Mouse (Mus musculus) gastrocnemius, postnatal 25 days (tissue): Measurements from ENCODE around the gene Hip1. TPM values are rescaled to one million over a fixed set of nuclear protein-coding genes. Genes with fewer than 3 reads are reported as not detected.

Source experiments
- DNase-seq: peaks from one replicate; pipeline ENCODE4 v3.0.0; 2022
- total RNA-seq, 2 experiments: library from RNA; stranded (reverse); gene quantifications; 1 replicate in 1 of 2; 2 replicates in 1 of 2; pipeline ENCODE4 v1.2.3; 2021

The Hip1 gene
- total RNA-seq, 2 experiments from 2014 or later = 24.6 to 28.7 TPM

GRCm38 (mm10) chr5:135533431-135533830 lies 11.5 kb downstream of the Hip1 start:
- DNase-seq = peak; percentile 71

- DNase-seq = no peak
Observed at GRCm38 (mm10) chr5:135531306-135531845, 13.5 kb downstream of the Hip1 start.

DNA sequence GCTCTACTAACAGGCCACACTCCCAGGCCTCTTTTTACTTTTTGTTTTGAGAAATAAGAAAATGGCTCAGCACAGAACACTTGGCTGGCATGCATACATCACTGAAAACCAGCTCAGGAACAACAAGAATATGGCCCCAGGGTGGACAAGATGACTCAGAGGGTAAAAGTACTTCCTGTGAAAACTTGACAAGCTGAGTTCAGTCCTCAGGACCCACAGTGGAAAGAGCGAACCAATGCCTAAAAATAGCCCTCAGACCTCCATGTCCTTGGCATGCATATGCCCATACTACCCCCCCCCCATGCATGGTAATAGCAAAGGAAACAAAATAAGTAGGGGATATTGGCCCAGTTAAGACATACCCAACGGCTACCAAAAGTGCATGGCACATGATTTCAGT lies 15.0 kb downstream of the Hip1 start:
- no peak for DNase-seq

DNA sequence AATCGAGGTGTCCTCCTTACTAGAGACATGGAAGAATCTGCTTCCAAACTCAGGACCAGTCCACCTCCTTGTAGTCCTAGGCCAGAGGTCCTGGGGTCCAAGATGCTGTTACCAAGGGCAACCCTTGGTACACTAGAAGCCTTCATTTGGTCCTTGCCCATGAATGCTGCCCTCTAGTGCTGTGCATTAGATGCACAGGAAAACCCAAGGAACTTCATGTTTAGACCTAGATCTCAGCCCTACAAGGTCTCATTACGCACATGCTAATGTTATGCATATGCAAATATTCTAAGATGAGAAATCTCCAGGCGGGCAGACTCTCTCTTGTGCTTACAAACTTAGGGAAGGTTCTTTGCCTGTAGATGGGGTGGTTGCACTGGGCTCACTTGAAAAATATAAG lies 15.6 kb downstream of the Hip1 start:
- DNase-seq = no peak

GRCm38 (mm10) chr5:135527986-135528385 lies 16.9 kb downstream of the Hip1 start:
- DNase-seq = no peak

DNA sequence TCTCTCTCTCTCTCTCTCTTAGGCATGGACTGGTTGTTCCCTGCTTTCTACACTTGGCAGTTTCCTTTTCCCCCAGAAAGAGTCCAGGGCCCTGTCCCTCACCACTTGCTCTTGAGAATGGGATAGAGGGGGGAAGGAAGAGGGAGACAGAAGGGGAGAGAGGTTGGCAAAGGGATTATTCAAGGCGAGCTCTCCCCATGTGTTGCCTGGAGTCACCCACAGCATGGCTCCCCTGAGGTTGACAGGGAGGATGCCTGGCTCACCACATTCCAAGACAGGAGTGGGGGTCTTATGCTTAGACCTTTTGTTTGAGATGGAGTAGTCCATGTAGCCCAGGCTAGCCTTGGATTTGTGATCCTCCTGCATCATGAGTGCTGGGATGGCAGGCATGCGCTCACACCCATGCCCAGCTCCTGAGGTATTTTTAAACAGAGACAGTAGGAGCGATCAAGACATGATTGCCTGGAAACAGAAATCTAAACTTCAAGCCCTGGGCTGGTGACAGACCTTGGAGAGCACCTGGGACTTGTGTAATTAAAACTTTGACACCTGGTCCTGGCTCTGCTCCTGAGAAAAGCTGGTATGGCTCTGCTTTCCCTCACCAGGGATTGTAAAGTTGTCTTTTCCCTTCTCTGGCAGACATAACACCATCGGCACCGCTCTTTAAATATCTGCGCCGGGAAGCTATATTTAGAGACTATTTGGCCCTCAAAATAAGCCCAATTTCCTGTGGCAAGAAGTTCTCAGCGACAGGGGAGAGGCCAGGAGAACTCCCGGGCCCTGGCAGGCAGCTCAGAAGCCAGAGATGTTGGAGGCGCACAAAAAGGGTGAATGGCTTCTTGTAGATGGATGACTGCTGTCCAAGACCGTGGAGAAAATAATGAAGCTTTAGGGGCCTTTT lies 20.0 kb downstream of the Hip1 start:
- DNase-seq = peak; percentile 36

DNA sequence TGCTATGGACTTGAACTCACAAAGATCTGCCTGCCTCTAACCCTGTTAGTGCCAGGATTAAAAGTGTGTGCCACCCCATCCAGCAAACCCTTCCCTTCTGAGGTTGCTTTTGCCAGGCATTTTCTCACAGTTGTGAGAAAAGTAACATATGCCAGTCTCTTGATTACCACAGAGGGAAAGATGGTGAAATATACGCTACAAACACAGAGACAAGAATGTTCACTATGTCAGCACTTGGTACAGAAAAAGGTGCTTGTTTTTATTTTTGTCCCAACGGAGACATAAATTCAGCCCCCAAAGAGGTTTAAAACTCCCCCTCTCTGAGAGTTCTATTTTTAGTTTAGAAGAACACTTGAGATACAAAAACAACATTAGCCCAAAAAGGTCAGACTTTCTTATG lies 20.8 kb downstream of the Hip1 start:
- DNase-seq = no peak

GRCm38 (mm10) chr5:135522111-135522722 lies 22.7 kb downstream of the Hip1 start:
- DNase-seq = peak; percentile 35

GRCm38 (mm10) chr5:135517348-135517883 lies 27.5 kb downstream of the Hip1 start:
- DNase-seq = no peak

- DNase-seq = peak; percentile 23
Observed at GRCm38 (mm10) chr5:135513131-135513530, 31.8 kb downstream of the Hip1 start.

DNA sequence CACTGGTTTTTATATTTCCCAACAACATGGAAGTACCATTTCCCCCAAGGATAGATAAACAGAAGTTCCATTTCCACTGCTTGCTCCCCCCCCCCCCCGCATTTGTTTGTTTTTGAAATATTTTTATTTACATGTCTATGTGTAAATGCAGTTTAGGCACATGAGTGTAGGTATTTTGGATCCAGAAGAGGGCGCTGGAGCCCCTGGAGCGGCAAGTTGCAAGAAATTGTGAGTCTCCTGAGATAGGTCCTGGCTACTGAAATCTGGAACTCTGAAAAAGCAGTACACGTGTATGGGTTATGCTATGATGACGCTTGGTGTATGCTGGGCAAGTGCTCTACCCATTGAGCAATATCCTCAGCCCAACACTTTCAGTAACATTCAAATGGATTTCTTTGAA lies 33.8 kb downstream of the Hip1 start:
- no peak for DNase-seq

DNA sequence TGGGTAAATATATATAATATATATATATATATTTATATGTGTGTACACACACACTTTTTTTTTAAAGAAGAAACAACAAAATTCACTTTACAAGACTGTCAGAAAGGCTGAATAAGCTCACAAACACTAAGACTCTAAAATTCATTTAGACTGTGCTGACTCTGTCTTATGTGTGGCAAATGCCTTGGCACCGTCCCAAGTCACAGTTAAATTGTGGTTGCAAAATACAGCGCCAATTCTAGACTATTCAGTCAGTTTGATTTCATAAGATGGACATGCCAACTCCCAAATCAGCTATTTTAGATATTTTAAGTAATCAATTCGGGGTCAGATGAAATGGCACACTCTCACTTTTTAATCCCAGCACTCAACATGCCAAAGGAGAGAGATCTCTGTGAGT lies 36.6 kb downstream of the Hip1 start:
- DNase-seq = no peak

DNA sequence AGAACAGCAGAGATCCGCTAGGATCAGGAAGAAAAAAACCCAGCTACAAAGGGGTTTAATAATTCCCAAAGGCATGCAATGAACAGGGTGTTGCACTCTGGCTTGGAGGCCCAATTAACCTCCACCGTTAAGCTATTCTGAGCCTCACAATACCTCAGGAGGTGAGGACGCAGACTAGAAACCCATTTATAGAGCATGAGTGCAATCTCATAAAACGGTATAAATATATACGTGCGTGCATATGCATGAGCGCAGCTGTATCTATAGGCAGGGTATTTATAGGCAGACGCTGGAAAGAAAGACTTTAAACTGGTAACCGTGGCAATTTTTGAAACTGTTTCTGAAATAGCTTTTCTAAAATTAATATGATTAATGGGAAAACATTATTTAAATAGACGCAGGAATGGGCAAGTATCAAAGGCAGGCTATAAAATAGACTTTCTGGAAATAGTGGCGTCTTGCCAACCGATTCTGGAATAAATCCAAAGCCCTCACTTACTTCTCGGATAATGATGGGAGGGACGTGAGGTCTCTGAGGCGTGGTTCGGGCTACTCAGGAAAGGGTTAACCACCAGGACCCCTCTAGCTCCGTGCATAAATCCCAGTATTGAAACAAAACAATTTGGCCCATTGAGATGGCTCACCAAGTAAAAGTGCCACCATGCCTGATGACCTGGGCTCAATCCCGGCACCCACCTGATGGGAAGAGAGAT lies 37.2 kb downstream of the Hip1 start:
- DNase-seq = no peak

DNA sequence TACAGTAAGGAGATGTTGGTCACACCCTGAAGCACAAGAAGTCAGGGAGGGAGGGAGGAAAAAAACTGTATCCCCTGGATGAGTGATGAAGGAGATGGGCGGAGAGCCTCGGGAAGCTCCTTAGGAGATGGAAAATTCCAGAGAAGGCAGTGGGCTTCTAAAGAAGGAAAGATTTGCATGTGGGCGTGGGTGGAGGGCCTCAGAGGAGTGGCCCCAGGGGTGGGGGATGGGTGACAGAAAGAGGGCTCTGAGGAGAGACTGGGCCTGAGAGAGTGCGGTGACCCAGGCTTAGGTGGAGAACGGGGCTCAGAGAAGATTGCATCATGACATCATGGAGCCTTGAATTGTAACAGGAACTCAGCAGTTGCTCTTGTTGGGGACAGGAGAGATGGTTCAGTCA lies 39.5 kb downstream of the Hip1 start:
- DNase-seq = no peak

GRCm38 (mm10) chr5:135502931-135503330 lies 42.0 kb downstream of the Hip1 start:
- no peak for DNase-seq

- DNase-seq = no peak
Observed at GRCm38 (mm10) chr5:135502027-135502426, 42.9 kb downstream of the Hip1 start.

DNA sequence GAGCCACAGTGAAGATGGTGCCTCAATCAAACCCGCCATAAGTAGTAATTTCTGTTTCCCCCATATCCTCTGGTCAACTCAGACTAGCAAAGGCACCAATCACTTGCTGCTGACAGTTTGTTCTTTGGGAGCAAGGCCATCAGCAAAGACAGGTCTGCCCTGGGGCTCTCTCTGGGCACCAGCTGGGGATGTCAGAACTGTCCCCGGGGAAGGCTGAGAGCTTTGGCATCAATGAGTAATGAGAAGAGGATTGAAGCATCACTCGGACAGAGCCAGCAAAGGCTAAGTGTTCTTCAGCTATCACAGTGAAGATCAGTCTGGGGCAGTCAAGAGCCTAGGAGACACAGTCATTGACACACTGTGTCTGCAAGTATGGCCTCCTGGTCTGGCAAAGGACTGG lies 46.0 kb downstream of the Hip1 start:
- no peak for DNase-seq

GRCm38 (mm10) chr5:135497347-135497955 lies 47.5 kb downstream of the Hip1 start:
- peak; percentile 36 for DNase-seq

- no peak for DNase-seq
Observed at GRCm38 (mm10) chr5:135496489-135496888, 48.4 kb downstream of the Hip1 start.

GRCm38 (mm10) chr5:135495471-135495870 lies 49.4 kb downstream of the Hip1 start:
- DNase-seq = no peak

DNA sequence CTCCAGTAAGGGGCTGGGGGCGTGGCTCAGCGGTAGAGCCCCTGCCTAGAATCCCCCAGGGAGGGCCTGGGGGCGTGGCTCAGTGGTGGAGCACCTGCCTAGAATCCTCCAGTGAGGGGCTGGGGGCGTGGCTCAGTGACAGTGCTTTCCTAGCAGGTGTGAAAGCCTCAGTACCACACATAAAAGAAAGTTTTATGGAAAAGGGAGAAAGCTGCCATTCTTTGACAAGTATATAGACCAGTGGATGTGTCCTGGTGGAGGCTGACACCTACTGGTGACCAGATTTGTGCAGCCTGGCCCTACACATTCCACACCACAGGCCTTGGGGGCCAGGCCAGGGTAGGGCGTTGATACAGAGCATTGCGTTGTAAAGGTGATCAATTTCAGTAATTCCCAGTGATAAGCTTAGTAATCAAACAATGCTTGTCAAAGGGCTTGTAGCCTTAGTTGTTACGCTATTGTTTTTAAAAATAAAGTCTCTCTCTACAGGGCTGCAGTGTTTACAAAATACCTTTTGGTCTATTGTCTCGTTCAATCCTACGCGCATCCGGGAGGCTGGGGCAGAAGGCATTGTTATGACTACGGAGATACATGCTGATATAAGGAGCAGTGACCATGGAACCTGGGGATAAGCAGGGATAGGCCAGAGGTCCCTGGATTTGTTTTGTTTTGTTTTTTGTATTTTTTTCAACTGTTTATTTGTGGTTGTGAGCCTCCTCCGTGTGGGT lies 50.6 kb downstream of the Hip1 start:
- DNase-seq = no peak
